Mouse (Mus musculus) right cerebral cortex, postnatal 4 days (tissue): ENCODE measurements around the gene Irf3.

Source experiments
- DNase-seq: peaks from one replicate; pipeline ENCODE4 v3.0.0-alpha.2; 2022

Irf3 gene

GRCm38 (mm10) chr7:44974383-44975116 is 22.9 kb upstream of the Irf3 start, which contains the start of gene Cpt1c:
Gene Cpt1c (minus strand): TSS chr7:44974851.
- peak; percentile 95 for DNase-seq

GRCm38 (mm10) chr7:44975117-44975419 is 22.4 kb upstream of the Irf3 start:
- DNase-seq: no peak

DNA sequence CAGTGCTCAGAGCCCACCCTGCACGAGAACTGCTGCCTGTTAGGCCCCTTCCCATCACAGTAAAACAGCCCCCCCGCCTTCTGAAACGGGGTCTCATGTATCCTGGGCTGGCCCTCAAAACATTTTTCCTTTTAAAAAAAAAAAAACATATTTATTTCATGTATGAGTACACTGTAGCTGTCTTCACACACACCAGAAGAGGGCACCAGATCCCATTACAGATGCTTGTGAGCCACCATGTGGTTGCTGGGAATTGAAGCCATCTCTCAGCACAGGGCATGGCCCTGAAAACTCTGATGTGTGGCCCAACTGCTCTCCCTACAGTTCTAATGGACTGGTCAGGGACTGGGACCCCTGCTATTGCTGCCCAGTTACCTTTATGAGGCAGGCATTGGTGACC is 19.1 kb upstream of the Irf3 start:
- no peak for DNase-seq

- DNase-seq: no peak
These were observed 15.9 kb upstream of the Irf3 start for GRCm38 (mm10) chr7:44981539-44981938.

DNA sequence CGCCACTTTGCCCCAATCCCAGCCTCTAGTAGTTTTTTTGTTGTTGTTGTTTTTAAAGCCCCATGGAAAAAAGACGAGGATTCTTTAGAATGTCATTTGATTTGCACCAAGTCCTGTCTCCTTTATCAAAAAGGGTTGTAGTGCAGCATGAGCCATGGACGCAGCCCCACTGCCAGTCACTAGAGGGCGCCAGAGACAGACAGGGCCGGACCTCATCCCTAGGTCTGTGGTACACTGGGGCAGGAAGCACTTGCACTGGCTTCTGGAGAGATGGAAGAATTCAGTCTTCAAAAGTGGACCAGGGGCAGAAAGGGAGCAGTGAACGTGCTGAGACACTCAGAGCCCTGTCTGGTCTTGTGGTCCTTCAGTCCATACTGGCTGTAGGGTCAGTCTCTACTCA is 14.4 kb upstream of the Irf3 start:
- DNase-seq: peak; percentile 82

DNA sequence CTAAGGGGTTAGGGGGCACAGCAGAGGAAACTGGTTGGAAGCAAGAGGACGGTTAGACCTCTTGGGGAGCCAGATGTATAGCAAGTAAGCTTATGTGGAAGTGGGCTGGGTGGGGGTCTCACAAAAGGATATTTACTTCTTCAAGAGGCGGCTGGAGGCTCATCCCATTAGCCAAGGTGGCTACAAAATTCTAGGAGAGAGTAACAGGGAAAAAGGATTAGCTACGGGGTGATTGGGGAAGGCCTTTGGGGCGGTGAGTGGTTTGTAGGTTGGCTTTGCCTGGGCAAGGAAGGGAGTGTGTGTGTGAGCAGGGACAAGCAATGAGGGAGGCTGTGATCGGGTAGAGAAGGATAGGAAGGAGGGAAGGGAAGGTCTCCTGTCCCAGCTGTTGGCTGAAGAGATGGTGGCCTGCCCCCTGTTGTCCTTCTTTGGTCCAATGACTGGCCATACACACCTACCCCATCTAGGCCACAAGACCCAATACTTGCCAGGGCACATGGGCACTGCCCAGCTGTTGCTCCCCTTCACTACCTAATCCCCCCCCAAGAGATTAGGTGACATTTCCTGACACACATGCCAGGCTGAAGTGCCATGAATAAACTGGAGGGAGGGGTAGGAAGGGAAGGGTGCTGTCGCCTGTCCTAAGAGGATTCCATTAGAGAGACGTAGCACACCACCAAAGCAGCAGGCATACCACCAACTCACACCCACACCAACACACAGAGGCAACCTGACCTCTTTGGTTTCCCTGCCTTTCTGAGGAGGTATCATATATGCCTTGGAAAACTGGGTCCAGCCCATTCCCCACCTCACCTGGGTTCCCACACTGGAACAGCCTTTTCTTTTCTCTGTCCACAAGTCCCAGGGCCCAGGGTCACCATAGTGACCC is 13.3 kb upstream of the Irf3 start:
- DNase-seq: no peak

DNA sequence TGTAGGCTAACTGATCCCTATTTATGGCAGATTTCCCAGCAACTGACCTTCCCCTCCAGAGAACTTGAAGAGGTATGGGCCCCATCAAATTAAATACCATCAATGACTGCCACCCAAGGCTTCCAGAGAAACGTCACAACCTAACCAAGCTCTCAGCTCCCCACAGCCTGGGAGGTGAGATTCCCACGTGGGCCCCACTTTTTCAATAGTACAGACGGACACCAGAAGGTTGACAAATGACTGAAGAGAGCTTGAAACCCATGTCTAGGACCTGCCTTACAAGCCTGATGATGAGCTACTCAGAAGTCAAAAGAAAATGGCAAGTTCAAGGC is 12.6 kb upstream of the Irf3 start:
- DNase-seq: no peak

GRCm38 (mm10) chr7:44985595-44986191 is 11.8 kb upstream of the Irf3 start:
- peak; percentile 71 for DNase-seq

- DNase-seq: peak; percentile 87
These were observed 11.1 kb upstream of the Irf3 start, which contains the start of gene Prmt1 for GRCm38 (mm10) chr7:44986192-44986878. Gene Prmt1 (minus strand): TSS chr7:44986568.

DNA sequence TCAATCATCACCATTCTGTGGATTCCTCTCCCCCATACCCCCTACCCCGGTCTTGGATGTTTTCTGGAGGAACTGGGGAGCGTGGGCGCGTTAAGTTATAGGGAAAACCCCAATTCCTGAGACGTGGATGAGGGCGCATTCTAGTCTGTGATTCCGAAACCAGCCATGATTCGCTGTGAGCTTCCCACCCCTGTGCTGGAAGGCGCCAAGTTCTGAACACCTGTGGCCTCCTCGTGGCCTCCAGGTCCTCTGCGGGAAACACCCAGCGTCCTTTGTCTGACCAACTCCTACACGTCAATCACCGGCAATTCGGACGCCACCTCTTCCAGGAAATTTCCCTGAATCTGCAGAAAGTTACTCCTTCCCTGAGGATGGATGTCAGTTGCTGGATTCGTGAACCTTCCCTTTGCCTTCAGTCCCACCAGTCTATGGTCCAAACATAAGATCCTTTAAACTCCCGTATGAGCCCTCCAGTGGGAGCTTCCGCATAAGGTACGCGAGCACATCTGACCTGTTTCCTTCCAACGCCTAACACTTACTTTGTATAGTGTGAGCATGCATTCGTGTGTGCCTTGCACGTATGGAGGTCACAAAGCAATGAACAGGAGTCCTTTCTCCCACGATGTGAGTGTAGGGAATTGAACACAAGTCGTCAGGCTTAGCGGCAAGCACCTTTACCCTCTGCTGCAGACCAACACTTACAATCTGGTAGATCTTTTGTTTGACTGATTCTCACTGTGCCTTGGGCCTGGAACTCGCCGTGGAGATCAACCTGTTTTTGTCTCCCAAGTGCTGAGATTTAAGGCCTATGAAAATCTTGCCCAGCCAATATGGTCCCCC is 10.3 kb upstream of the Irf3 start:
- no peak for DNase-seq

DNA sequence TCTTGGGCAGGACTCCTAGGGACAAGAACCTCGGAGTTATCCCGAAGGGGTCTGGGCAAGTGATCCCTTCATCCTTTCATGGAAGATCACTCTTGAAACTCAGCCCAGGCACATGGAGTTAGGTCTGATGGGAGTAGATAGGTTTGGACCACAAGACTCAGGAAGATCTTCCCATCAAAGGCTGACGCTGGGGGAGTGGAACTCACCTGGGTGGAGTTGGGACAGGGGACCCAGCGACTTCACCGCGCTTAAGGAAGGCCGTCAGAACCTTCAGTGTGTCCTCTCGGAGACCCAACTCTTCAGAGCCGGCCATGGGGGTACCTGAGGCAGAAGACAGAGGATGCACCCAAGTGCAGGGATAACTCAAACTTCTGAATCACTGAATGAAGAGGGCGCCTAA is 776 bp upstream of the Irf3 start:
- DNase-seq: no peak

- no peak for DNase-seq
These were observed 536 bp downstream of the Irf3 start for GRCm38 (mm10) chr7:44997940-44998428.

- DNase-seq: no peak
These were observed 1.1 kb downstream of the Irf3 start, which contains the start of gene Bcl2l12 for GRCm38 (mm10) chr7:44998501-44998955. Gene Bcl2l12 (minus strand): TSS chr7:44998712.

DNA sequence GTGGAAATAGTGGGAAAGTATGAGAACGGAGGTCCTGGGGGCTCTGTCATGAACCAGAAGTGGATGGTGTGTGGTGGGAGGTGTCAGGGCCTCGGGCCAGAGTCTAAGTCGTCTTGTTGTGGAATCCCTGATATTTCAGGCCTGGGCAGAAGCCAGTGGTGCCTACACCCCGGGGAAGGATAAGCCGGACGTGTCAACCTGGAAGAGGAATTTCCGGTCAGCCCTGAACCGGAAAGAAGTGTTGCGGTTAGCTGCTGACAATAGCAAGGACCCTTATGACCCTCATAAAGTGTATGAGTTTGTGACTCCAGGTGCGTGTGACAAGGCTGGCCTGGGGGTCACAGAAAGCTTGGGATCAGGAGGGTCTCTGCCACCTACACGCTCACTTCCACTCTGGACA is 2.3 kb downstream of the Irf3 start:
- no peak for DNase-seq

GRCm38 (mm10) chr7:45000539-45001114 is 3.2 kb downstream of the Irf3 start:
- DNase-seq: no peak

- no peak for DNase-seq
These were observed 5.0 kb downstream of the Irf3 start for GRCm38 (mm10) chr7:45002440-45002839.

DNA sequence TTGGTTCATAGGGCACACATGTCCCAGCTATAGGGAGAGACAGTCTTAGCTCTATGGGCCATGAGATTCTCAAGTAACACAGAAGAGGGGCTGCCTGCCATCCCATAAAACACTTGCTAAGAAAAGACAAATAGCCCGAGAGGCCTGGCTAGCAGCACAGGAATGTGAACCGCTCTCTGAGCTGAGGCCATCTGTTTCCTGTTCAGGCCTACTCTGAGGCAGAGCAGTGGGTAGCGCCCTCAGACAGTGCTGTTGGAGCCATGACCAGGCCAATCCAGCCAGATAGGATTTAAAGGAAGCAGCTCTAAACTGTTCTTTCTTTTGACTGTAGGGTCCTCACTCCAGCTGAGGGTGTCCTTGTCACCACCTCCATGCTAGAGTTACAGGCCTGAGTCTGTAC is 7.1 kb downstream of the Irf3 start:
- no peak for DNase-seq

- no peak for DNase-seq
These were observed 8.0 kb downstream of the Irf3 start for GRCm38 (mm10) chr7:45005321-45005992.

DNA sequence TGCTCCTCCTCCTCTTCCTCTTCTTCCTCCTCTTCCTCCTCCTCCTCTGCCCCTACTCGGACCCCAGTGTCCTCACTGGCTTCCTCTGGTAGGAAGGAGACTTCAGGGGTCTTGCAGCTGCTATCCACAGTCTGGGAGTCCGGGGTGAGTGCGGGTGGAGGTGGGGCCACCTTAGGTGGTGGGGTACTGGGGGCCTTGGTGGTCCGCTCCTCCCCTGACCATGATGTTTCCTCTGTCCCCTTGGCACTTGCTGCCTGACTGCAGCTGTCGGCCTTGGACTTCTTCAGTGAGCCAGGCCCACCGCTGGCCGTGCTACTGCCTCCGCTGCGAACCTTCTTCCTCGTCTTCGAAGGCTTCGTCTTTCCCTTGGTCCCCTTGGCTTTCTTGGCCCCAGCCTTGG is 9.1 kb downstream of the Irf3 start:
- DNase-seq: no peak

DNA sequence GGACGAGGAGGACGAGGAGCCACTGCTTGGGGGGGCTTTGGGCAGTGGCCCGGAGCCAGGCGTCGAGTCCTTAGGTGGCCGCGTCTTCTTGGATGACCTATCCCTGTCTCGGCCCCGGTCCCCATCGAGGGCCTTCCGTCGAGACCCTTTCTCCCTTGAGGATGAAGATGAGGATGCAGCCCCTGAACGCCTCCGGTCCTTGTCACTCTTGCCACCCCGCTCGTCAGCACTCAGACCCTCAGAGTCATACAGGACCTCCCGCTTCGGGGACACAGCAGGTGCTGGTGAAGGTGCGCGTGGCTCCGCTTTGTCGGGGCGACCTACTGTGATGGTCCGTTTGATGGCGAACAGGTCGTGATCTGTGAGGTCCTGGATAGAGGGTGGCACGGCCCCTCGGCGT is 9.7 kb downstream of the Irf3 start:
- DNase-seq: no peak

DNA sequence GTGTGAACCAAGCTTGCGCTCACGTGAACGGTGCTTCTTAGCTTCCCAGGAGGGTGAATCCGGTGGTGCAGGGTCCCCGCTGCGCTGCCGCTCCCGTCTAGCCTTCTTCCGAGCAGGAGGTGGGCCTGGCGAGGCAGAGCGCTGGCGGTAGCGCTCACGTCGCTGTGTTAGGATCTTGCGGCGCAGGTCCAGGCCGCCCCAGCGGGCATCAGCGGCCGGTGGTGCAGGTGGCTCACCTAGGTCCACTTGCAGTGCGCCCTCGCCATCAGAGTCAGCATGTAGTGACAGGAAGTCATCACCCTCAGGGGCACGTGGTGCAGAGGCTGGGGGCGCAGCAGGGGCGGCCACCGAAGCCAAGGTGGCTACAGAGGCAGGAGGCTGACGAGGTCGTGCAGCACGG is 10.4 kb downstream of the Irf3 start:
- DNase-seq: no peak
